Mouse (Mus musculus) intestine, postnatal 0 days (tissue): ENCODE results near the gene Ebf3. TPM values are rescaled to one million over a fixed set of nuclear protein-coding genes. Genes with fewer than 3 reads are reported as not detected.

Experiments used
- ATAC-seq: fragments of 200-750 bp; cut with Nextera tagmentation; 2 replicates; pipeline ENCODE4 v1.8.0; 2017; ENCODE audit warnings: mild to moderate bottlenecking, moderate TSS enrichment, moderate library complexity
- H3K27ac ChIP-seq: fragments of 300-500 bp; sonication (generic); 2 replicates; pipeline ENCODE4 v1.5.1; 2014; ENCODE audit warnings: mild to moderate bottlenecking, low read depth, low read length, moderate library complexity
- H3K27me3 ChIP-seq: fragments of 300-500 bp; sonication (generic); replicated peaks from 2 replicates; pipeline ENCODE4 v1.6.1; 2014; ENCODE audit warnings: low read length, mixed read lengths; ENCODE audit not compliant: control insufficient read depth, insufficient read depth
- H3K36me3 ChIP-seq: fragments of 300-500 bp; sonication (generic); 2 replicates; pipeline ENCODE4 v1.6.1; 2014; ENCODE audit warnings: mild to moderate bottlenecking, moderate library complexity; ENCODE audit not compliant: control insufficient read depth, insufficient read depth
- H3K4me1 ChIP-seq: fragments of 300-500 bp; sonication (generic); replicated peaks from 2 replicates; pipeline ENCODE4 v1.6.1; 2014; ENCODE audit warnings: antibody characterized with exemption, low read length, mixed read lengths; ENCODE audit not compliant: control insufficient read depth, insufficient read depth
- H3K4me2 ChIP-seq: fragments of 300-500 bp; sonication (generic); replicated peaks from 2 replicates; pipeline ENCODE4 v1.6.1; 2014; ENCODE audit warnings: low read depth, mild to moderate bottlenecking, moderate library complexity
- H3K4me3 ChIP-seq: fragments of 300-500 bp; sonication (generic); 2 replicates; pipeline ENCODE4 v1.5.1; 2014; ENCODE audit warnings: low read depth, low read length
- H3K9ac ChIP-seq: fragments of 300-500 bp; sonication (generic); 2 replicates; pipeline ENCODE4 v1.6.1; 2014; ENCODE audit warnings: mild to moderate bottlenecking, low read depth, low read length
- H3K9me3 ChIP-seq: fragments of 300-500 bp; sonication (generic); 2 replicates; pipeline ENCODE4 v1.6.1; 2016; ENCODE audit warnings: mixed run types; ENCODE audit not compliant: control insufficient read depth
- CTCF ChIP-seq: sonication (generic); IDR thresholded peaks from 2 replicates; pipeline ENCODE4 v1.5.1; 2016; ENCODE audit warnings: low read depth, mild to moderate bottlenecking, control low read depth, antibody characterized with exemption, moderate library complexity
- WGBS: fragments of 180-500 bp; shearing (Covaris S2); extraction: QIAGEN DNeasy Blood & Tissue Kit; methylation state at CpG from one replicate; pipeline ENCODE4 v1.1.7; 2014; 5-methylcytosine and 5-hydroxymethylcytosine counted together
- polyA plus RNA-seq: library from polyadenylated mRNA; unstranded; fragments of >200 nt; fragmentation: Nextera tagmentation; extraction: Ambion mirVana; gene quantifications from 2 replicates; pipeline ENCODE4 v1.2.1, GENCODE M21; 2015

The Ebf3 gene
- polyA plus RNA-seq, 1 experiment from 2014 or later = 0.31 TPM

GRCm38 (mm10) chr7:137244839-137245238 is 69.4 kb downstream of the Ebf3 start:
- WGBS = 87% methylated on average over 7 of the region's 7 CpGs
- Histone ChIP-seq H3K9ac (no peak overlapping the region), H3K36me3 (no peaks in the 10 kb centered on the region), H3K27ac (no peak overlapping the region), H3K9me3 (no peaks in the 10 kb centered on the region), H3K4me3 (no peak overlapping the region), H3K27me3 (no peaks in the 10 kb centered on the region), H3K4me1 (no peaks in the 10 kb centered on the region), H3K4me2 (no peak overlapping the region)
- TF ChIP-seq CTCF = no peak
- no peak for ATAC-seq

GRCm38 (mm10) chr7:137240481-137240880 is 73.8 kb downstream of the Ebf3 start:
- no peaks in the 10 kb centered on the region for H3K27me3 ChIP-seq
- H3K27ac ChIP-seq = no peak overlapping the region
- H3K4me1 ChIP-seq = no peaks in the 10 kb centered on the region
- H3K36me3 ChIP-seq = no peaks in the 10 kb centered on the region
- ATAC-seq = no peak
- H3K9me3 ChIP-seq = no peaks in the 10 kb centered on the region
- no peak overlapping the region for H3K9ac ChIP-seq
- 86% methylated on average over 8 of the region's 8 CpGs for WGBS
- H3K4me3 ChIP-seq = no peak overlapping the region
- TF ChIP-seq CTCF = no peak
- no peak overlapping the region for H3K4me2 ChIP-seq

DNA sequence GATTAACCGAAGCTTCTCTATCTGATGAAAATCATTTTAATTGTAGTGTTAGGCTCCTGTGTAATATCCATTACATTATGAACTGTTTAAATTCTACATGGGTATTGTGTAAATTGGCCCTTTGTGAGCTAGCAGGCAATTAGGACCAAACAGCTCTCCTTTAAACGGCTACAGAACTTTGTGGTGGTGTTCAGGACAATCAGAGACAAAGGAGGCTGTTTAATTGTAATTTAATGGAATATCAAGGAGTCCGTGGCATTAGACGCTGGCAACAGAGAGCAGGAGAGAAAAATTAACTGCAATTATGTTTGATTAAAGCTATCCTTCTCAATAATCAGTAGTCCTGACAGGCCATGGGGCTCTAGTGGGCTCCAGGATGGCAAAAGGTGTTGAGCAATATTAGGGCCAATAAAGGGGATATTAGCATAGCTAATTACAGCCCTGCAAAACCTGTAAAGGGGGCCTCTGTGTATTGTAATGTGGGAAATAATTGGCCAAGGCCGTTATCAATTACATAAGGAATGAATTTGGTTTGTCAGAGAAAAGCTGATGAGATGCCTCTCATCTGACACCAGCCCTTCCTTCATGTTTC is 74.6 kb downstream of the Ebf3 start:
- Histone ChIP-seq H3K27ac (no peak overlapping the region), H3K9me3 (no peaks in the 10 kb centered on the region), H3K4me3 (no peak overlapping the region), H3K9ac (no peak overlapping the region), H3K36me3 (no peaks in the 10 kb centered on the region), H3K4me1 (no peaks in the 10 kb centered on the region), H3K4me2 (no peak overlapping the region), H3K27me3 (no peaks in the 10 kb centered on the region)
- TF ChIP-seq CTCF = no peak
- 77% methylated on average over 5 of the region's 5 CpGs for WGBS
- no peak for ATAC-seq

DNA sequence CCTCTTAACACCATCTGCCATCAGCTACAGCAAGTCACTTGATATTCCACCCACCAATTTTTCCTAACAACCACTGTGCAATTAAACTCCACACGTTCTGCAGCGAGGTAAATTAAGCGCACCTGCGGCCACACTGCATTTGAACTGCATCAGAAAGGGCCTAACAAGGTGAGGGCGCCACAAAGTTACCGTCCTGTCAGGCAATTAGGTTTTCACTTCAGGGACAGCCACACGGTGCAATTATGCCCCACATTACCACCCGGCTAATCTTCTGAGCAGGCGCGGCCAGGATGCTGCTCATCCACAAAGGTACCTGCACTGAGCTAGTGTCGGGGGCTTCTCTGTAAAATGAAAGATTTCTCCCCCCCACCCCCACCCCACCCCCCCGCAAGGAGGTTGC is 76.8 kb downstream of the Ebf3 start:
- no peak overlapping the region for H3K4me3 ChIP-seq
- H3K9ac ChIP-seq = no peak overlapping the region
- TF ChIP-seq CTCF = no peak
- no peak overlapping the region for H3K27ac ChIP-seq
- no peaks in the 10 kb centered on the region for H3K4me1 ChIP-seq
- 74% methylated on average over 12 of the region's 12 CpGs for WGBS
- no peaks in the 10 kb centered on the region for H3K9me3 ChIP-seq
- no peak for ATAC-seq
- H3K36me3 ChIP-seq = no peaks in the 10 kb centered on the region
- no peaks in the 10 kb centered on the region for H3K27me3 ChIP-seq
- no peak overlapping the region for H3K4me2 ChIP-seq

DNA sequence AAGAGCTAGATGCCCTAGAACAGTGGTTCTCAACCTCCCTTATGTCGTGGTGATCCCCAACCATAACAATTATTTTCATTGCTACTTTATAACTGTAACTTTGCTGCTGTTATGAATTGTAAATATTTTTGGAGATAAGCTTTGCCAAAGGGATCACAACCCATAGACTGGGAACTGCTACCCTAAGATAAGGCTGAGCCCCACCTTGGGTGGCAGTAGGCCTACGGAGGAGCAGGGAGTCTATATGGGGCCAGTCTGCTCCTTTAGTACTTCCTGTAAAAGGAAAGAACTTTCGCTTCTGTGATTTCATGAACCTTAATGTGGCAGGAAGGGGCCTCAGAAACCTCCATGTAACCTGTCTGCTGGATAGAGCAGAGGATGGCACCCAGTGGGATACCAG is 90.4 kb downstream of the Ebf3 start:
- no peak for TF ChIP-seq CTCF
- no peak for ATAC-seq
- Histone ChIP-seq H3K27me3 (no peaks in the 10 kb centered on the region), H3K9me3 (no peaks in the 10 kb centered on the region), H3K36me3 (no peaks in the 10 kb centered on the region; the same call in 1 of the 2 replicates), H3K4me2 (no peak overlapping the region), H3K4me1 (no peaks in the 10 kb centered on the region), H3K9ac (no peak overlapping the region), H3K4me3 (no peak overlapping the region), H3K27ac (no peak overlapping the region)
- WGBS = 78% methylated on average over 3 of the region's 3 CpGs

DNA sequence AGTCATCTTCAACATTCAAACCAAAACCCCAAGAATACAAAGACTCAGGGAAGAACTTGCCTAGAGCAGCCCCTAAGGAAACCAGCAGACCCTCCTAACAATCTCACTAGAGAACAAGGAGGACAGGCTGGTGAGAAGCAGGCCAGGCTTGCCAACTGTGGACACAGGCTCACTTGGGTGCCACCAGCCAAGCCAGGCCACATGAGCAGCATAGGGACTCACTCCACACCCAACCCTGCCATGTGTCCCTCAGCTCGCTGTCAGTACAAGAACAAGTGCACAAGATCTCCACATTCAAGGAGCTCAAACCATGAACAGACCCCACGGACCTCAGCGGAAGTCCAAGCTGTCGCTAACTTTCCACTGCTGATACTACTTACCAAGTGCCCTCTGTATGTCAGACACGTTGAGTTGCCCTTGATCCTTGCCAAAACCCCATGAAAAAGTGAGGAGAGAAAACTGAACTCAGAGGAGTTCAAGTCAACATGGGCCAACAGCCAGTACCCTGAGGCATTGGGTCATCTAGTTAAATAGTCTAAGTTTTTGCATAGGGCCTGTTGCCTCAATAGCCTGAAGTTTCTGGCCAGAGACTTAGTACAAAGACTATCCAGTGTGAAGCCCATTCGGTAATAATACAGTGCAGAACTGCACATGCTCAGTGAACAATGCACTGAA is 91.3 kb downstream of the Ebf3 start:
- WGBS = 93% methylated on average over 6 of the region's 6 CpGs
- H3K9ac ChIP-seq = no peak overlapping the region
- H3K4me1 ChIP-seq = no peaks in the 10 kb centered on the region
- H3K27ac ChIP-seq = no peak overlapping the region
- no peak overlapping the region for H3K4me2 ChIP-seq
- TF ChIP-seq CTCF = no peak
- no peaks in the 10 kb centered on the region; the same call in 1 of the 2 replicates for H3K36me3 ChIP-seq
- H3K9me3 ChIP-seq = no peaks in the 10 kb centered on the region
- H3K4me3 ChIP-seq = no peak overlapping the region
- ATAC-seq = no peak
- no peaks in the 10 kb centered on the region; the same call in 1 of the 2 replicates for H3K27me3 ChIP-seq
